Mouse (Mus musculus) megakaryocyte, embryonic 14.5 days (primary cell): ENCODE results near the gene Agxt2.

Source experiments
- FLI1 ChIP-seq: IDR thresholded peaks from 2 replicates; pipeline ENCODE4 v1.6.1; 2012; ENCODE audit warnings: low read length, inconsistent platforms, mixed read lengths
- GATA1 ChIP-seq: IDR thresholded peaks from 3 replicates; pipeline ENCODE4 v1.6.1; 2012; ENCODE audit warnings: mixed read lengths, low read length, inconsistent platforms, borderline replicate concordance

DNA sequence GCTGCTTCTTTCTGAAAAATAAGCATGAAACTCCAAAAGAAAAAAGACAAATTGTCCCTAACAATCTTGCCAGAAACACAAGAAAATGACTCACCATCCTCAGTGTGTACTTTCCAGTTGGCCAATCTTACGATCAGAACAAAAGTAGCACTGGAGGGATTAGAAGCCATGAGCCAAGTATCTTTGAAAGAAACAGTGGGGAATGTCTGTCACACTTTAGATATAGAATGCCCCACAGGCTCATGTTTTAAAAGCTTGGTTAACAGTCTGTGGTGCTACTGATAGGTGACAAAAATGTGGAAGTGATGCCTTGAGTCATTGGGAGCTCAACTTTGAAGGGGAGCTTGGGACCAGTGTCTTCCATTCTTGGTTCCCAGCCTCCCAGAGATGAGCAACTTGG lies 83.9 kb downstream of the Agxt2 start:
- TF ChIP-seq GATA1 (no peak), FLI1 (no peak)
